Mouse (Mus musculus): ENCODE data around the gene Cerk.
A peak's percentile ranks its signal among the peaks of the same experiment; 100 is the strongest.

The Cerk gene

GRCm38 (mm10) chr15:86164718-86165345, 21.1 kb downstream of the Cerk start:
- no peak for DNase-seq (ENCODE audit: low read depth, low spot score)

GRCm38 (mm10) chr15:86161800-86162199, 24.1 kb downstream of the Cerk start:
- peak; percentile 57 for DNase-seq (ENCODE audit: low read depth, low spot score)

- DNase-seq (ENCODE audit: low read depth, low spot score), result no peak
Measured at GRCm38 (mm10) chr15:86160906-86161305, 25.0 kb downstream of the Cerk start.

GRCm38 (mm10) chr15:86159719-86160118, 26.2 kb downstream of the Cerk start:
- DNase-seq (ENCODE audit: low read depth, low spot score), result no peak

GRCm38 (mm10) chr15:86159093-86159492, 26.8 kb downstream of the Cerk start:
- DNase-seq (ENCODE audit: low read depth, low spot score), result no peak

- no peak for DNase-seq (ENCODE audit: low read depth, low spot score)
Measured at GRCm38 (mm10) chr15:86156492-86156891, 29.4 kb downstream of the Cerk start.

DNA sequence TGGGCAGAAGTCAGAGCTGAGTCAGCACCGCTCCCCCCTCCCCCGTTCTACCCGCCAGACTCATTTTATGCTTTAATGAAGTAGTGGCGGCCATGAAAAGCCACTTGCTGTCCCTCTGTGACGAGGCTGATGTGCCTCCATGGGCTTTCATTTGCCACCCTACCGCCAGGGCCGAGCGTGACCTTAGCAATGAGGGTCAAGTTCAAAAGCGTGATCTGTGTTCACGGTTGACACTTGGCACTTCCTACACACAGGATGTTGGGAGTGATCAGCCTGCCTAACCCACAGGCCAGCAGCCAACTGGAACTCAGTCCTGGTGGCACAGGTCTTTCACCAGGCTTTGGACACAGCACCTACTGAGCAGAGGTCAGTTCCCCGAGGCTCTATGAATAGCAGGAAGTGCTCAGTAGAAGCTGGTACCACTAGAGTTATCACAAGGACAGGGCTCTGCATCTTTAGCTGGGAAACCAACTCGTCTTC, 32.4 kb downstream of the Cerk start:
- DNase-seq (ENCODE audit: low read depth, low spot score), result no peak

DNA sequence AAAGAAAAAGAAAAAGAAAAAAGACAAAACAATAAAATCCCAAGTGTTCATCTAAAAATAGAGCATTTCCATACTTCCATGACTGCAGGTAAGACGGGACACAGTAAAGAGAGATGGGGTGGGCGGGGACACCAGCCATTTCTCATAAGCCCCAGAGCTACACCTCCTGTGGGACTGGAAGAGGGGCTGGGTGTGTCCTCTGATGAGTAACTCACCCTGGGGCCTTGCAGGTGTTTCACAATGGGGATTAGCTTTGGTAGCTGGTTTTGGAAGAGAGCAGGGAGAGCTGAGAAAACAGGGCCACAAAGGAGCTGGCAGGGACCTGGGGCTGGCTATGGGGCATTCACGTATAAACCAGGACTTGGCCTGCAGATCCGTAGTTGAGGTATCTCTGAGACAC, 35.3 kb downstream of the Cerk start:
- no peak for DNase-seq (ENCODE audit: low read depth, low spot score)

DNA sequence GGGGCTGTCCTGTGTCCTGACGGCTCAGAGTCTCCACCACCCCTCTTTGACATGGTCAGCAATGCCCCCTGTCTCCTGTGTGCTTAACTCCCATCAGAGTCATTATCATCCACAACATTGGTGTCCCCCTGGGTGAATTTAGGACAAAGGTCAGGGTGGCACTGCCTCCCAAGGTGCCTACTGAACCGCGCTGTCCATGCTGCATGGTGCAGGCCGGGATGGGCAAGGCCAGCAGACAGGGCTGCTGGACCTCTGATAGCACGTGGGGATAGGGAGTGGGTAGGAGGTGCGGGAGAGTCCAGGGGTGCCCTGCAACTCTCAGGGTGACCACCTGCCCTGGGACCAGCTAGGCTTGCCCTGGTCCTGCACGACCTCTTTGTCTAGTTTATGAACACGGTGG, 39.0 kb downstream of the Cerk start:
- DNase-seq (ENCODE audit: low read depth, low spot score), result no peak

- no peak for DNase-seq (ENCODE audit: low read depth, low spot score)
Measured at GRCm38 (mm10) chr15:86145046-86145445, 40.9 kb downstream of the Cerk start.

- no peak for DNase-seq (ENCODE audit: low read depth, low spot score)
Measured at GRCm38 (mm10) chr15:86144577-86144976, 41.4 kb downstream of the Cerk start.

DNA sequence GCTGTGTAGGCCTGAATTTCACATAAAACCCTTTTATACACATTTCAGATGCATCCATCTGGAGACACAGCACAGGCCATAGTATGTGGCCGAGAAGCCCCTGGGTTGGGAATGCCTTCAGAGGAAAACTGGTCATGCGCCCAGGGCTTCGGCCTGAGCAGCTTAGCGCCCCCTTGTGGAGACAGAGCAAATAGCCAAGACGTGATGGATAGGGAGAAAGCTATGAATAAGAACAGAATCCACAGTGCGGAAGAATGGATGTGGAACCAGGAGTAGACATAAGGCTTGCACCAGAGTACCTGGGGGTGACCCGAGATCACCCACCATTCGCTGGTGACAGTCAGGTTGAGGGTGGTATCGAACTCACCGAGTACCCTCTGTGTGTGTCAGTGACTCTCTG, 45.6 kb downstream of the Cerk start:
- DNase-seq (ENCODE audit: low read depth, low spot score), result peak; percentile 56

GRCm38 (mm10) chr15:86137638-86138037, 48.3 kb downstream of the Cerk start:
- peak; percentile 64 for DNase-seq (ENCODE audit: low read depth, low spot score)

- peak; percentile 80 for DNase-seq (ENCODE audit: low read depth, low spot score)
Measured at GRCm38 (mm10) chr15:86134941-86135783, 50.8 kb downstream of the Cerk start.

DNA sequence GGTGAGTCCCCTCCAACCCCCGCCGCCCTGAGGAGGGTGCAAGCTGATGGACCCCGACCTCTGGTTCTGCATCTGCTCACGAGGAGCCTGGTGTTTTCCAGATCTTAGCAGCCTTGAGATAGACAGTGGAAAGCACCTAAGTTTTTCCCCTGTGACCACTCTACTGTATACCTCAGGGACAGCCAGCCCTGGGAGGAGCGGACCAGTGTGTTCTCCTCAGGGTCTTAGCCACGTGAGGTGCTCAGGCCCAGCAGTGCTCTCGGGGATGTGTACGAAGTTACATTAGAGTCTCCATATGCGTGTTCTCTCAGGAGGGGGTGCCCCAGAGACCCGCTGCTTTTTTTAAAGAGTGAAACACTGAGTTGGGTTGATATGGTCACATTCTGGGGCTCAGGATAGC, 55.3 kb downstream of the Cerk start:
- no peak for DNase-seq (ENCODE audit: low read depth, low spot score)

- DNase-seq (ENCODE audit: low read depth, low spot score), result no peak
Measured at GRCm38 (mm10) chr15:86129036-86129435, 56.9 kb downstream of the Cerk start.

GRCm38 (mm10) chr15:86124359-86124758, 61.6 kb downstream of the Cerk start:
- peak; percentile 31 for DNase-seq (ENCODE audit: low read depth, low spot score)

DNA sequence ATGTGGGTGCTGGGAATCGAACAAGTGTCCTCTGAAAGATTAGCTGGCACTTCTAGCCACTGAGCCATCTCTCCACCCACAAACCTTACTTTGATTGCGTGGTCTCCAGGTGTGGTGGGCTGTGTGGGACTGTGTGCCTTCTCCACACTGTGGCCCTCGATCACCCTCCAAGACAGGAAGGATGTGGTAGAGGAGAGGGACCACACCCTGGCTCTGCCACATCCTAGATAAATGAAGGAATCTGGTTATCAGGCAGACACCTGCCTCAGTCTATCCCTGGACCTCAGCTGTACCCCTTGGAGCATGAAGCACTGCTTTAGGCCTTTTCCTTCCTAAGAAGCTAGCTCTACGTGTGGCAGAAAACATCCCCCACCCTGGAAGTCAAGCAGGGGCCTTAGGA, 62.5 kb downstream of the Cerk start:
- DNase-seq (ENCODE audit: low read depth, low spot score), result no peak

GRCm38 (mm10) chr15:86122261-86122949, 63.5 kb downstream of the Cerk start:
- DNase-seq (ENCODE audit: low read depth, low spot score), result no peak

DNA sequence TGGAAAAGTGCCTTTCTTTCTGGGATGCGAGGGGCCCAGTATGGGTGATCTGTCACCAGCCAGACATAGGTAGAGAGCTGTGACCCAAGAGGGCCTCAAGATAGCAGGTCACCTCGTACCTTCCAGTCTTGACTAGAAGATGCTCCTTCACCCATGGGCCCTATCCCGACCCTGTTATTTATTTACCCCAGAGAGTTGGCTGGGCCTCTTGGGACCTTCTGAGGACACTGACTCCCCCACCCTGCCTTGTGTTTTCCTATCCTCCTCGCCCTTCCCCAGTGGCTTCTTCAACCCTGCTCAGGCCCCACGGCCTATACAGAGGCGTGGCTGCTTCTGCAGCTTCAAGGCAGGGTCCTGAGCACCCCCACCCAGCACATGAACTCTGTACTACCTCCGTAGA, 66.8 kb downstream of the Cerk start:
- no peak for DNase-seq (ENCODE audit: low read depth, low spot score)

GRCm38 (mm10) chr15:86117115-86118100, 68.5 kb downstream of the Cerk start:
- DNase-seq (ENCODE audit: low read depth, low spot score), result no peak
